Mouse (Mus musculus) adrenal gland, postnatal 14 days (tissue): ENCODE results near the gene Pld5. TPM values are rescaled to one million over a fixed set of nuclear protein-coding genes. Genes with fewer than 3 reads are reported as not detected.

Experiments used
- DNase-seq: peaks from one replicate; pipeline ENCODE4 v3.0.0; 2021; ENCODE audit warnings: mixed read lengths
- long read RNA-seq, 2 experiments: library from polyadenylated mRNA; stranded (forward); transcript quantifications; one replicate each; pipeline ENCODE4 v2.0.0; 2021
- total RNA-seq: library from RNA; stranded (reverse); gene quantifications from 2 replicates; pipeline ENCODE4 v1.2.3, GENCODE M21; 2021

The Pld5 gene
- total RNA-seq, result 0.52 and 1.0 TPM in 2 replicates
- long read RNA-seq, experiment 1, partial matches to known transcripts, result 0 of 1 reads
- long read RNA-seq, experiment 1, other reads (novel, unspliced or antisense), result 0 of 1 reads
- long read RNA-seq, experiment 2, result 0 reads

GRCm38 (mm10) chr1:176274667-176275610 is at the start of gene Pld5:
Gene Pld5 (minus strand): TSS chr1:176275312.
- peak; percentile 29 for DNase-seq

- no peak for DNase-seq
Observed at GRCm38 (mm10) chr1:176315063-176315462, 40.0 kb upstream of the Pld5 start.

- DNase-seq, result no peak
Observed at GRCm38 (mm10) chr1:176310174-176310573, 35.1 kb upstream of the Pld5 start.

GRCm38 (mm10) chr1:176289396-176289795 is 14.3 kb upstream of the Pld5 start:
- no peak for DNase-seq

GRCm38 (mm10) chr1:176275611-176275980 is 484 bp upstream of the Pld5 start:
- DNase-seq, result no peak

DNA sequence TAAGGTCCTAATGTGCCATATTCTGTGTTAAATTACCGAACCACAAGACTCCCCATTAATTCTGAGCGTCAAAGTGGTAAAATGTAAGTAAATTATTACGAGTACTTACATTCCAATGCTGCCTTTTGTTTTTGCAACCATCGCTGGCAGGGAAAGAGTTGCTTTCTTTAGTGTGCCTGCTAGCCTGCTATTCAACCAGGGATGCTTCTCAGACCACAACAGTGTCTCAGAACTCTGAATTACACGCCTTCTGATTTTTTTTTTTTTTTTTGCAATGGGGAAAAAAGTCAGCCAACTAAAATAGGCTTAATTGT is 26.4 kb downstream of the Pld5 start:
- DNase-seq, result no peak

GRCm38 (mm10) chr1:176247885-176248716 is 27.0 kb downstream of the Pld5 start:
- no peak for DNase-seq

DNA sequence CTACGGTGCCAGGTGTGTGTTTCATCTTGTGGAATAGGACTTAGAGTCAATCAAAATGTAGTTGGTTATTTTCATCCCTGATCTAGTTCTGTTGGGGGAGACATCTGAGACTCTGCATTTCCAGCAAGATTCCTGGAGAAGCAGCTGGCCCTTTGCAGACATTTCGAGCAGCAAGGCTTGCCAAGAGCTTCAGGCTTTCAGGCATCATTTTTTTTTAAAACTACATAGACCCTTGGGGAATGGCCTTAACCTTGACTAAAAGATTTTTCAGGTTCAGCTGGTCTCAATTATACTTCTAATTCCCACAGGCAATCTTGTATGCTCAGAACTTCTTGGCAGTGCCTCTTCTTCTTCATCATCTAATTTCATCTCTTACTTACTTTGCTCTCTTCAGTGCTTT is 35.9 kb downstream of the Pld5 start:
- DNase-seq, result no peak

DNA sequence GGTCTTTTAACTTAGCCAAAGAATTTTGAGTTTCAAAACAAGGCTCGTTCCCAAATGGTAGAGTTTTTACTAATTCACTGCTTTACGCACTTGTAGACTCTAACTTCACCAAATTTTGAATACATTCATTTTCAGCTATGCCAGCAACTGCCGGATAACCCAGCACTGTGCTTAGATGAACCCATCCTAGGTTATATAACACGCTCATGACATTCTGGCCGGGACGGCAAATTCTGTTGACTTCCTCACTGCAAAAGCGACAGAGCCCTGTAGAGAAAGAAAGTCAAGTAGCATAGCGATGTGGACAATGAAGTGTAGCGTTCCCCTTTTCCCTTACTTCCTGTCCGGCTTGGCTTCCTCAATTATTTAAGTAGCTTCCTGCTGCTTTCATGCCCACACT is 51.3 kb downstream of the Pld5 start:
- no peak for DNase-seq

GRCm38 (mm10) chr1:176223196-176223595 is 51.9 kb downstream of the Pld5 start:
- peak; percentile 81 for DNase-seq

DNA sequence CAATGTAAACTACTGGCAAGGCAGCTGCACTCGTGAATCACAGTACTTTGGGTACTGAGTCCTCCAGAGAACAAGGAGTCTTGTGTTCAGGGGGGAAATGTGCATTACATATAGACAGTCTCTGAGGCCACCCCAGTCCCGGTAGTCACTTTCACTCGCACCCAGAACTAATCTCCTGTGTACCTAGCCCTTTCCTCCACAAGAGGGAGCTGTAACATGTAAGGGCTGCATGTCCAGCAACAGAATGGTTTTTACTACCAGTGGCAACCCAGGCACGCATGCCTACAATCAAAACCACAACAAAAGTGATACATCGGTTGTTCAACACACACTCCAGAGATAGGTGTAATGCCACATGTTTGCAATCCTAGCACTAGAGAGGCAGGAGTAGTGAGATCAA is 56.9 kb downstream of the Pld5 start:
- DNase-seq, result no peak

GRCm38 (mm10) chr1:176213645-176214221 is 61.4 kb downstream of the Pld5 start:
- DNase-seq, result peak; percentile 19

GRCm38 (mm10) chr1:176212922-176213644 is 62.0 kb downstream of the Pld5 start:
- no peak for DNase-seq

GRCm38 (mm10) chr1:176210803-176211202 is 64.3 kb downstream of the Pld5 start:
- no peak for DNase-seq

DNA sequence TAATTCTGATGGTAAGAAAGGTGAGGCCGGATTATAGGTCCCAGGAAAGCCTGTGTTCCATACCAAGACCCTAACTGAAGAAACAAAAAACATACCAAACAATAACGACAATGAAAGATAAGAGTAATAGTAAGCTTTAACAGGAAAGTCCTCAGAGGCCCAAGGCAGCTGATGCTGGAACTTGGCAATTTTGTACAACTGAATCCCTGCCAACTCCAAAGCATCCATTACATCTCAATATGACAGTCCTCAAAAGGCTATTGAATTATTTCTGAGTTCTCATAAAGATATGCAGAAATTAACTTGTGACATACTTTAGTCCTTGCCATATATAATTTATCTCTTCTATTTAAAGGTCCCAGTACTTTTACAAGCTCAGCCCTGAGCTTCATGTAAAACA is 67.1 kb downstream of the Pld5 start:
- no peak for DNase-seq

DNA sequence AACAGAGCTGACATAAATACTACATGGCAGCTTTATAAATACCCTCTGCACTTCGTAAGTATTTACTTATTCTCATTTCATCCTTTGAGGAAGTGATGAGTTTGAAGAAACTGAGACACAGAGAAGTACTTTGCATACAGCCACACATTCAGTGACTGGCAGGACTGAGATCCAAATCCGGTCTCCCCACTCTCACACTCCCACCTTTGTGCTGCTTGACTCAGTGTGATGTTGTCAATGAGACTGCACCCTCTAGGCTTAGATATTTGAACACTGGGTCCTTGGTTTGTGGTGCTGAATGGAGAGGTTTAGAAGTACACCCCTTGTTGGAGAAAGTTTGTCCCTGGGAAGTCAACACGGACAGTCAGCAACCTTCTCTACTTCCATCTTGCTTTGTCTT is 72.8 kb downstream of the Pld5 start:
- DNase-seq, result no peak

- DNase-seq, result peak; percentile 6
Observed at GRCm38 (mm10) chr1:176197036-176197766, 77.9 kb downstream of the Pld5 start.

- DNase-seq, result no peak
Observed at GRCm38 (mm10) chr1:176196341-176196740, 78.8 kb downstream of the Pld5 start.

- DNase-seq, result no peak
Observed at GRCm38 (mm10) chr1:176194727-176195126, 80.4 kb downstream of the Pld5 start.

GRCm38 (mm10) chr1:176183991-176184390 is 91.1 kb downstream of the Pld5 start:
- DNase-seq, result no peak

DNA sequence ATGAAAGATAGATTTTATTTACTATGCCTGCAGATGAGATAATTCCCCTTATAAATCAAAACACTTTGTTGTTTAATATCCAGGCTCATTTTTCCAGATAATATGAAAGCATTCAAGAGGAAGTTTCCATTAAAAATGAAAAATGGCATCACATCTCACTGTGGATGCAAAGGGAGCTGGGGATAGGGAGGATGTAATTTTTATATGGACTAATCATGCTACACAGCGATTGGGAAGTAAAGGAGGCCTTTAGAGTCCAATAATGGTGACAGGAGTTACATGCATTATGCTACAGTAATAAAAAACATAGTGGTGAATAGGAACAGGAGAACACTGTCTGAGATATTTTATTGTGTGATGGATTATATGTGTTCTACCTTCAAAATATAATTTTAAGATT is 100.1 kb downstream of the Pld5 start:
- DNase-seq, result no peak
